Mouse (Mus musculus) C2C12 (cell line): ENCODE data around the gene Atg4c.

Experiments used
- CTCF ChIP-seq: IDR thresholded peaks from one replicate; pipeline ENCODE4 v1.5.1; 2011; ENCODE audit not compliant: control insufficient read depth, insufficient read depth, insufficient read length
- FOSL1 ChIP-seq: IDR thresholded peaks from one replicate; pipeline ENCODE4 v1.8.0; 2011; ENCODE audit warnings: mild to moderate bottlenecking, low read length; ENCODE audit not compliant: poor library complexity, insufficient read depth, severe bottlenecking
- MAX ChIP-seq: IDR thresholded peaks from one replicate; pipeline ENCODE4 v1.6.1; 2011; ENCODE audit warnings: mild to moderate bottlenecking, control low read depth
- MYOD1 ChIP-seq: IDR thresholded peaks from one replicate; pipeline ENCODE4 v1.6.1; 2011; ENCODE audit warnings: low read depth; ENCODE audit not compliant: control insufficient read depth, insufficient read length
- MYOG ChIP-seq: IDR thresholded peaks from one replicate; pipeline ENCODE4 v1.6.1; 2011; ENCODE audit not compliant: control insufficient read depth, insufficient read length; ENCODE audit errors: extremely low read depth

GRCm38 (mm10) chr4:99160899-99161298 is 32.8 kb upstream of the Atg4c start:
- no peak for TF ChIP-seq CTCF
- TF ChIP-seq MYOD1 = no peak
- no peak for TF ChIP-seq MYOG
- no peak for TF ChIP-seq MAX
- TF ChIP-seq FOSL1 = no peak
